12 mouse cellular contexts compared by ENCODE assay signal in genomic region chr4:129242761-129243160, GRCm38 (mm10). TPM values are rescaled to one million over a fixed set of nuclear protein-coding genes. Genes with fewer than 3 reads are reported as not detected.
DNase-seq lines count a peak whose midpoint lies in the region; ATAC-seq and TF ChIP-seq lines count a peak whose summit lies in the region.
"Had no signal": no experiment of that assay in that cellular context is flagged by ENCODE, and none has a peak within 500 bp of the region (broad histone marks: within the 10 kb centered on the region; RNA-seq: fewer than 3 reads in every experiment).

No protein-coding gene starts in this region.

- peak overlapping the region; percentile 11 for H3K4me3 ChIP-seq in hindbrain, embryonic 10.5 days
- H3K4me3 ChIP-seq in hindbrain, embryonic 16.5 days (ENCODE audit: low read length) = no peak overlapping the region
- H3K4me3 ChIP-seq in thymus, adult 2 months (ENCODE audit: control insufficient read depth, insufficient read depth, low read length) = no peak overlapping the region
- no peak overlapping the region for H3K4me3 ChIP-seq in intestine, embryonic 16.5 days (ENCODE audit: low read length)
- H3K4me3 ChIP-seq: midbrain, embryonic 12.5 days had no signal

- H3K4me1 ChIP-seq in hindbrain, embryonic 10.5 days (replicated peaks) = peaks cover 69% of the 10 kb centered on the region
- peaks cover 20% of the 10 kb centered on the region for H3K4me1 ChIP-seq in hindbrain, embryonic 16.5 days (ENCODE audit: control insufficient read depth, insufficient read depth, low read depth, low read length)
- H3K4me1 ChIP-seq in thymus, adult 2 months (replicated peaks; ENCODE audit: control insufficient read depth, insufficient read depth, low read length) = peaks cover 8% of the 10 kb centered on the region
- H3K4me1 ChIP-seq in intestine, embryonic 16.5 days (ENCODE audit: control insufficient read depth, insufficient read depth, low read length) = peaks cover 53% of the 10 kb centered on the region

- no peak overlapping the region; the same call in 1 of the 2 replicates for H3K9ac ChIP-seq in hindbrain, embryonic 16.5 days (ENCODE audit: low read depth, low read length)
- peak overlapping the region; percentile 43; the same call in 1 of the 2 replicates for H3K9ac ChIP-seq in intestine, embryonic 16.5 days (ENCODE audit: low read depth, low read length)
- H3K9ac ChIP-seq: liver, postnatal 0 days had no signal

- TF ChIP-seq POLR2A in thymus, adult 2 months (IDR thresholded peaks at IDR 0.05; ENCODE audit: control insufficient read depth, extremely low read depth, insufficient read depth, low read length, poor library complexity) = no peak

- no peak for TF ChIP-seq CTCF in thymus, adult 2 months (IDR thresholded peaks at IDR 0.05; ENCODE audit: borderline replicate concordance, control insufficient read depth, extremely low read depth, insufficient read depth, low read length, poor library complexity)

- H3K27me3 ChIP-seq in hindbrain, embryonic 10.5 days (ENCODE audit: insufficient read depth, poor library complexity, severe bottlenecking) = peaks cover 63% of the 10 kb centered on the region
- peaks cover 12% of the 10 kb centered on the region; the same call in 1 of the 2 replicates for H3K27me3 ChIP-seq in hindbrain, embryonic 16.5 days (replicated peaks; ENCODE audit: control insufficient read depth, insufficient read depth, low read length)
- H3K27me3 ChIP-seq in thymus, adult 2 months (ENCODE audit: control insufficient read depth, insufficient read depth, low read length) = peaks cover 4% of the 10 kb centered on the region; the same call in 1 of the 2 replicates
- H3K27me3 ChIP-seq in intestine, embryonic 16.5 days (replicated peaks; ENCODE audit: control insufficient read depth, insufficient read depth, low read length) = peaks cover 2% of the 10 kb centered on the region; the same call in 1 of the 2 replicates

- no peaks in the 10 kb centered on the region for H3K36me3 ChIP-seq in hindbrain, embryonic 10.5 days
- H3K36me3 ChIP-seq in hindbrain, embryonic 16.5 days (ENCODE audit: control insufficient read depth, insufficient read depth, low read length) = no peaks in the 10 kb centered on the region
- no peaks in the 10 kb centered on the region for H3K36me3 ChIP-seq in thymus, adult 2 months (ENCODE audit: control insufficient read depth, insufficient read depth, low read length)
- H3K36me3 ChIP-seq in intestine, embryonic 16.5 days (ENCODE audit: control insufficient read depth, insufficient read depth, low read length) = no peaks in the 10 kb centered on the region
- H3K36me3 ChIP-seq: midbrain, embryonic 12.5 days had no signal

- no peaks in the 10 kb centered on the region for H3K9me3 ChIP-seq in hindbrain, embryonic 10.5 days
- no peaks in the 10 kb centered on the region for H3K9me3 ChIP-seq in hindbrain, embryonic 16.5 days (ENCODE audit: control insufficient read depth, low read length)
- H3K9me3 ChIP-seq in intestine, embryonic 16.5 days (ENCODE audit: control insufficient read depth, low read length) = no peaks in the 10 kb centered on the region
- H3K9me3 ChIP-seq: midbrain, embryonic 12.5 days had no signal

- ATAC-seq in hindbrain, embryonic 16.5 days = no peak
- ATAC-seq in intestine, embryonic 16.5 days = no peak
- no peak for ATAC-seq in megakaryocyte, adult 5-6 weeks (ENCODE audit: poor library complexity, severe bottlenecking)
- ATAC-seq: liver, postnatal 0 days had no signal

- WGBS in hindbrain, embryonic 10.5 days = 19% methylated on average over 4 of the region's 4 CpGs
- WGBS in hindbrain, embryonic 16.5 days = 32% methylated on average over 4 of the region's 4 CpGs
- 76% methylated on average over 4 of the region's 4 CpGs for WGBS in thymus, adult 2 months
- WGBS in intestine, embryonic 16.5 days = 41% methylated on average over 4 of the region's 4 CpGs

- no peak overlapping the region for H3K4me2 ChIP-seq in hindbrain, embryonic 16.5 days (ENCODE audit: low read length)
- 0 out of 2 replicates have a peak overlapping the region, but pooled peaks have one; percentile 12 for H3K4me2 ChIP-seq in intestine, embryonic 16.5 days (ENCODE audit: low read depth, low read length)
- H3K4me2 ChIP-seq: midbrain, embryonic 12.5 days had no signal

- DNase-seq in hindbrain, embryonic 10.5 days (ENCODE audit: low spot score) = peak; percentile 44
- peak; percentile 31 for DNase-seq in thymus, postnatal 14 days
- no peak for DNase-seq in thymus, adult 2 months
- DNase-seq in frontal cortex, postnatal 25 days (ENCODE audit: low spot score in 2 of 2) = no peak
- no peak for DNase-seq in cerebellum, postnatal 36 days
- DNase-seq: heart, postnatal 14 days; liver, postnatal 0 days; right cerebral cortex, postnatal 25 days had no signal

- peak overlapping the region; percentile 79 for H3K27ac ChIP-seq in hindbrain, embryonic 10.5 days
- no peak overlapping the region; the same call in 1 of the 2 replicates for H3K27ac ChIP-seq in hindbrain, embryonic 16.5 days (ENCODE audit: low read depth, low read length)
- H3K27ac ChIP-seq in thymus, adult 2 months (ENCODE audit: control insufficient read depth, insufficient read depth, low read length) = no peak overlapping the region
- peak overlapping the region; percentile 31; the same call in 1 of the 2 replicates for H3K27ac ChIP-seq in intestine, embryonic 16.5 days (ENCODE audit: low read length)

RNA-seq across cellular contexts. Expression of gene C77080, which starts 18.4 kb away (rescaled TPM):
- polyA plus RNA-seq in hindbrain, embryonic 10.5 days (2016; fragmentation: Nextera tagmentation; extraction: Ambion mirVana) = 3.0 and 3.7 TPM in 2 replicates
- 7.0 and 10.8 TPM in 2 replicates for polyA plus RNA-seq in hindbrain, embryonic 16.5 days (2015; fragmentation: Nextera tagmentation; extraction: Ambion mirVana)
- 18.7 and 19.5 TPM in 2 replicates for polyA plus RNA-seq in thymus, adult 2 months (2012; rRNA removed)
- polyA plus RNA-seq in intestine, embryonic 16.5 days (2015; fragmentation: Nextera tagmentation; extraction: Ambion mirVana) = 6.5 and 7.5 TPM in 2 replicates
- total RNA-seq in megakaryocyte, adult 5-6 weeks (2015) = not detected in 2 replicates
- total RNA-seq in megakaryocyte, adult 5-6 weeks (2017) = not detected in 2 replicates

RNA-seq across cellular contexts. Expression of gene Sync, which starts 44.7 kb away (rescaled TPM):
- 0.37 and 0.63 TPM in 2 replicates for polyA plus RNA-seq in hindbrain, embryonic 10.5 days (2016; fragmentation: Nextera tagmentation; extraction: Ambion mirVana)
- polyA plus RNA-seq in hindbrain, embryonic 16.5 days (2015; fragmentation: Nextera tagmentation; extraction: Ambion mirVana) = 1.7 and 1.9 TPM in 2 replicates
- polyA plus RNA-seq in thymus, adult 2 months (2012; rRNA removed) = 0.50 and 0.88 TPM in 2 replicates
- polyA plus RNA-seq in intestine, embryonic 16.5 days (2015; fragmentation: Nextera tagmentation; extraction: Ambion mirVana) = 1.1 and 1.3 TPM in 2 replicates
- total RNA-seq in megakaryocyte, adult 5-6 weeks (2015) = not detected in 2 replicates
- 1.3 TPM in 1 of 2 replicates, not detected in the other for total RNA-seq in megakaryocyte, adult 5-6 weeks (2017)
- polyA plus RNA-seq: liver, postnatal 0 days had no signal

RNA-seq across cellular contexts. Expression of gene Yars, which starts 53.2 kb away (rescaled TPM):
- polyA plus RNA-seq in hindbrain, embryonic 10.5 days (2016; fragmentation: Nextera tagmentation; extraction: Ambion mirVana) = 104 and 109 TPM in 2 replicates
- 108 and 112 TPM in 2 replicates for polyA plus RNA-seq in hindbrain, embryonic 16.5 days (2015; fragmentation: Nextera tagmentation; extraction: Ambion mirVana)
- 17.6 and 19.6 TPM in 2 replicates for polyA plus RNA-seq in thymus, adult 2 months (2012; rRNA removed)
- 104 and 107 TPM in 2 replicates for polyA plus RNA-seq in intestine, embryonic 16.5 days (2015; fragmentation: Nextera tagmentation; extraction: Ambion mirVana)
- 9.4 and 12.5 TPM in 2 replicates for total RNA-seq in megakaryocyte, adult 5-6 weeks (2015)
- 20.0 and 26.1 TPM in 2 replicates for total RNA-seq in megakaryocyte, adult 5-6 weeks (2017)

RNA-seq across cellular contexts. Expression of gene S100pbp, which starts 53.2 kb away (rescaled TPM):
- 21.5 and 26.3 TPM in 2 replicates for polyA plus RNA-seq in hindbrain, embryonic 10.5 days (2016; fragmentation: Nextera tagmentation; extraction: Ambion mirVana)
- 19.1 and 21.6 TPM in 2 replicates for polyA plus RNA-seq in hindbrain, embryonic 16.5 days (2015; fragmentation: Nextera tagmentation; extraction: Ambion mirVana)
- polyA plus RNA-seq in thymus, adult 2 months (2012; rRNA removed) = 45.3 and 58.7 TPM in 2 replicates
- polyA plus RNA-seq in intestine, embryonic 16.5 days (2015; fragmentation: Nextera tagmentation; extraction: Ambion mirVana) = 10.3 and 10.9 TPM in 2 replicates
- total RNA-seq in megakaryocyte, adult 5-6 weeks (2015) = 28.3 and 37.5 TPM in 2 replicates
- total RNA-seq in megakaryocyte, adult 5-6 weeks (2017) = 14.1 and 22.2 TPM in 2 replicates

Comparison
In these comparisons a context has a peak if more than half of its experiments do, and no peak if none do; other contexts are left out.
1. DNase-seq: peak in hindbrain, embryonic 10.5 days (single experiment) and thymus, postnatal 14 days (single experiment); none in thymus, adult 2 months (single experiment), frontal cortex, postnatal 25 days (0 of 2) and cerebellum, postnatal 36 days (0 of 2).
2. H3K27ac ChIP-seq: peak in hindbrain, embryonic 10.5 days (single experiment) and intestine, embryonic 16.5 days (single experiment); none in hindbrain, embryonic 16.5 days (single experiment) and thymus, adult 2 months (single experiment).